Mouse (Mus musculus): ENCODE data around the gene Fam126a.

DNA sequence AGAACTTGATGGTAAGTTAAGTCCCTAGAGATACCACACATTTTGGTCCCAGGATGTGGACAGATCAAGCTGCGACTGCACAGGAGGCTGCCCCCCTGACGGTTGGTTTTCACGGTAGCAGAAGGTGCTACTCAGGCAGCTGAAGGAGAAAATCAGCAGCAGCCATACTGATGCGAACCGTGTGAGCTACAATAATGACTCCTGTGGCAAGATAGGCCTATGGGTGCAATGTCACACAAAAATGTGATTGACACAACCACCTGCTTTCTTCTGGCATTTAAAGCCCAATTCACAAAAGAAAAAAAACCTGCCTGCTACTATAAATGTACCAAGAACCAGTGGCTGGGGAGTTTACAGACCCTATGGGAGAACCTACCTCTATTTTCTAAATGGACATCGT, 32.5 kb upstream of the Fam126a start:
- TF ChIP-seq TBP (IDR thresholded peaks at IDR 0.05; ENCODE audit: low read depth, low read length), result no peak
- TF ChIP-seq USF1 (IDR thresholded peaks at IDR 0.05; ENCODE audit: low read depth, low read length), result no peak
- no peak for TF ChIP-seq CTCF (IDR thresholded peaks at IDR 0.05 in 2 of 3, conservative IDR thresholded peaks at IDR 0.05 in 1 of 3; ENCODE audit: control insufficient read depth in 1 of 3, insufficient read depth in 1 of 3, low read depth in 2 of 3, low read length in 3 of 3, poor library complexity in 1 of 3, severe bottlenecking in 1 of 3)
- no peak for TF ChIP-seq HCFC1 (IDR thresholded peaks at IDR 0.05; ENCODE audit: low read depth, low read length)
- TF ChIP-seq MAX (IDR thresholded peaks at IDR 0.05; ENCODE audit: low read length), result no peak
- TF ChIP-seq ZC3H11A (IDR thresholded peaks at IDR 0.05; ENCODE audit: low read depth, low read length), result no peak
- TF ChIP-seq UBTF (IDR thresholded peaks at IDR 0.05; ENCODE audit: borderline replicate concordance, insufficient read depth, low read depth, low read length), result no peak
- TF ChIP-seq ETS1 (IDR thresholded peaks at IDR 0.05; ENCODE audit: low read depth, low read length), result no peak
- no peak for TF ChIP-seq EP300 (IDR thresholded peaks at IDR 0.05; ENCODE audit: low read depth in 1 of 2, low read length in 2 of 2)
- no peak for TF ChIP-seq MXI1 (IDR thresholded peaks at IDR 0.05; ENCODE audit: low read depth, low read length)
- no peak for TF ChIP-seq ZNF384 (IDR thresholded peaks at IDR 0.05; ENCODE audit: low read depth, low read length)
- TF ChIP-seq POLR2A (IDR thresholded peaks at IDR 0.05; ENCODE audit: control insufficient read depth in 1 of 2, insufficient read depth in 1 of 2, low read depth in 1 of 2, low read length in 2 of 2, poor library complexity in 1 of 2), result no peak
- no peak for TF ChIP-seq POLR2AphosphoS2 (IDR thresholded peaks at IDR 0.05; ENCODE audit: low read length)
